Mouse (Mus musculus) forelimb bud, embryonic 11.5 days (tissue): ENCODE data around the gene Pyroxd1.
A peak's percentile ranks its signal among the peaks of the same experiment; 100 is the strongest.
"Not testable (repeated sequence)": the region's sequence is repeated elsewhere in the genome, so short reads cannot be mapped to it uniquely, and the experiment has no call there.

Experiments used
- DNase-seq: peaks from one replicate; pipeline ENCODE4 v3.0.0-alpha.2; 2012; ENCODE audit warnings: low read depth, low spot score

Pyroxd1 gene

DNA sequence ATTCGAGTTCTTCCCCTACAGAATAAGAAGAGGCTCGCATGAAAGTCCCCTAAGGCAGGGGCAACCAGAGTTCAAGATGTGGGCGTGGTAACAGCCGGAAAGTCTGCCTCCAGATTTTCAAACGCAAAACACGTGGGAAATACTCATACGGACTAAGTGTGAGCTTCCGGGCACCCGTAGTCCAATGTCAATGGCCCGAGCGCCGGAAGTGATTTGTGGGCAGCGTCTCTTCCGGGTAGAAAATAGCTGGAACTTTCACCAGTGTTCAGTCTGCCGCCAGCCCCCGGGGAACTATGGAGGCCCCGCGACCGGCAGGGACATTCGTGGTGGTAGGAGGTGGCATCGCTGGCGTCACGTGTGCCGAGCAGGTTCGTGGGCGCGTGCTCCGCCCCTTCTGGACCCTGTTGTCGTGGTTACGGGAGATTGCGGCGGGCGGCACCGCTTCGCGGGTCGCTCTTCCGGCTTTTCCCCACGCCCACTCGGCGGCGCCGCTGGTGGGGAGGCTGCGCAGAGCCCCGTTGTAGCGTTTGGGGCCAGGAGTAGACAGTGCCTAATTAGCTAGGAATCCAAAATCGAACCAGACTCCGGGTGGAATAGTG, at the start of gene Pyroxd1:
Gene Pyroxd1 (plus strand): TSS at position 215 of the 599 bp plus-strand sequence.
- peak; percentile 89 for DNase-seq

DNA sequence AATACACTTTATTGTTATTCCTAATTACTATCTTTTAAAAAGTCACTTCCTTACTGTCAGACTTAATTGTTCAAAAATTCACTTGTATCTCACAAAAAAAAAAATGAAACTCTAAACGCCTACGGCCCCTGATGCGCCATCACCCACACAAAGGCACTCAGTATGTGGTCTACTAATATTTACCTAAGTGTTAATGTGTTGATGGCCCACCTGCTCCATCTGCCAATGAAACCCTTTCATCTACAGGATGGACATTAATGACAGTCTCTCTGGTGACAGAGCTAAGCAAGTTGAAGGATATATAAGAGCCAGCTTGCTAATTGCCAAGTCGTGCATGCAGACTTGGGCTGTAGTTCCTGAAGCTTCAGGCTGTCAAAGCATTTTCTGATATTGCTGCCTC, 47.4 kb upstream of the Pyroxd1 start, which contains the start of gene Iapp:
Gene Iapp (plus strand): TSS at position 326 of the 400 bp plus-strand sequence.
- DNase-seq, result no peak

DNA sequence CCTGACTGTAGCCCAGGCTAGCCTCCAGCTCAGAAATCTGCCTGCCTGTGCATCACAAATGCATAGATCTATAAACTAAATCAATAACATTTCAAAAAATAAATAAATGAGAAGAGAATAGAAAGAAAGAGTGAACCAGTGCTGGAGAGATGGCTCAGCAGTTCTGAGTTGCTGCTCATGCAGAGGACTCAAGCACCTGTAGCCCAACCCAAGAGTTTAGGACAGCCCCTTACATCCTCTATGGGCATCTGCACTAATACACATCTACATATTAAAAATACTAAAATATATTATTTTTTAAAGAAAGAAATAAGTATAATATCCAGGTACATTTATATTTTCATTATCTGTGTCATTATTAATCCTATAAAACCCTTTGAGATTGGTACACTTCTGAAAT, 40.4 kb upstream of the Pyroxd1 start:
- DNase-seq, result no peak

GRCm38 (mm10) chr6:142314285-142314684, 31.2 kb upstream of the Pyroxd1 start:
- DNase-seq, result no peak

GRCm38 (mm10) chr6:142317106-142317505, 28.3 kb upstream of the Pyroxd1 start:
- DNase-seq, result no peak

DNA sequence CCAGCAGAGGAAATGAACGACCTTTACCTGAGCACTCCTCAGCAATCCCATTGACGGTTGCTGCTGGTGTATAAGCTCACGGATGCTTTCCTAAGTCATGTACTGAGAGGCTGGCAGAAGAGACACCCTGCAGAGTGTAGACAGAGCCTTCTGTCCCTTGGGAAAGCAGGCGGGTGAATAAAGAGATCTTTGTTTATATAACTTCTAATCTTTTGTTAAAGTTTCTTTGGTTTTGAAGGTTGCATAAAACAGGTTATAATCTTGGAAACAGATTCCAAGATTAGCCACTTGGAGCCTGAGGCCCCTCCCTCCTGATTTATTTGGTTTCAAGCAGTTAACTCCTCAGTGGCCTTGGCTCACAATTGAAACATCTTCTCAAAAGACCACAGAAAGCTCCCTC, 22.6 kb upstream of the Pyroxd1 start, which contains the start of gene Slco1a5:
Gene Slco1a5 (minus strand): TSS at position 101 of the 400 bp plus-strand sequence.
- no peak for DNase-seq

DNA sequence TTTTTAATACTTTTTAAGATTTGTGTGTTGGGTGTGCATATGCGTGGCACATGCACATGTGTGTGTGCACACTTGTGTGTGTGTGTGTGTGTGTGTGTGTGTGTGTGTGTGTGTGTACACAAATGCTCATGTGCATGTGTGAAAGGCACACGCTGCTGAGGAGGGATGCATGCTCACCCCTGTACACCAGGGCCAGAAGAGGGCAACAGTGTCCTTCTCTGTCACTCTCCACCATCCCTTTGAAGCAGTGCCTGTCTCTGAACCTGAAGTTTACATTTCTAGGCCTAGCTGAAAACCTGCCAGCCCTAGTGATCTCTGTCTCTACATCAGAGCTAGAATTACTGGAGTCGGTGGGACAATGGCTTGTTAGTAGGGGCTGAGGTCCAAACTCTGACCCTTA, 18.9 kb upstream of the Pyroxd1 start:
- no peak for DNase-seq

GRCm38 (mm10) chr6:142329201-142329600, 16.3 kb upstream of the Pyroxd1 start:
- no peak for DNase-seq

GRCm38 (mm10) chr6:142338961-142339360, 6.5 kb upstream of the Pyroxd1 start:
- DNase-seq, result no peak

DNA sequence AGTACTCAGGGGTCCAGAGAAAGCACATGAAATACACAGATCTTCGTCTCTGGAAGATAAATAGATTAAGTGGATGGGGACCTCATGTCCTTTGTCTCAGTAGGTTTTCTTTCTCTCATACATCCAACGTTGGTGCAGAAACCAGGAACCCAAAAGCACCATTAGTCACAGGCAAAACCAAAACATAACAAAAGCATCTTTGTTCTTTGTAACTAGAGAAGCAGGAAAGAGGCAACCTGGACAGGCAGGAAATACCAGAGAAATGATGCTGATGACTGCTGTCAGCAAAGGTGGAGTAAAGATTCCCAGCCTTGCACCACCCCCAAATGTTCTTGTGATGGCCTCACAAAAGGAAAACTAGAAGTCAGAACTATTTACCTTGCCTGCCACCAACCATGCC, 5.9 kb upstream of the Pyroxd1 start:
- DNase-seq, result no peak

DNA sequence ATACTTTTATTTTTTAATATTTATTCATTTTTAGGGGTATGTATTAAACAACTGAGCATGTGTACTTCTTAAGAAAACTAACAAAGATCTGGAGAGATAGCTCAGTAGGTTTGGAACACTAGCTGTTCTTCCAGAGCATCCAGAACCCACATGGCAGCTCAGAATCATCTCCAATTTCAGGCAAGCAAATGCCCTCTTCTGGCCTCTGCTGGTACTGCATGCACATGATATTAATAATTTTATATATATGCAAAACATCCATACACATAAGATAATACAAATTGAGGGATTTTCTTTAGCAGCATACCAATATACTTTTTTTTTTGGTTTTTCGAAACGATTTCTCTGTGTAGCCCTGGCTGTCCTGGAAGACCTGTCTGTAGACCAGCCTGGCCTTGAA, 1.9 kb upstream of the Pyroxd1 start:
- peak; percentile 43 for DNase-seq

- DNase-seq, result no peak
Observed at GRCm38 (mm10) chr6:142346181-142347110, 992 bp downstream of the Pyroxd1 start.

DNA sequence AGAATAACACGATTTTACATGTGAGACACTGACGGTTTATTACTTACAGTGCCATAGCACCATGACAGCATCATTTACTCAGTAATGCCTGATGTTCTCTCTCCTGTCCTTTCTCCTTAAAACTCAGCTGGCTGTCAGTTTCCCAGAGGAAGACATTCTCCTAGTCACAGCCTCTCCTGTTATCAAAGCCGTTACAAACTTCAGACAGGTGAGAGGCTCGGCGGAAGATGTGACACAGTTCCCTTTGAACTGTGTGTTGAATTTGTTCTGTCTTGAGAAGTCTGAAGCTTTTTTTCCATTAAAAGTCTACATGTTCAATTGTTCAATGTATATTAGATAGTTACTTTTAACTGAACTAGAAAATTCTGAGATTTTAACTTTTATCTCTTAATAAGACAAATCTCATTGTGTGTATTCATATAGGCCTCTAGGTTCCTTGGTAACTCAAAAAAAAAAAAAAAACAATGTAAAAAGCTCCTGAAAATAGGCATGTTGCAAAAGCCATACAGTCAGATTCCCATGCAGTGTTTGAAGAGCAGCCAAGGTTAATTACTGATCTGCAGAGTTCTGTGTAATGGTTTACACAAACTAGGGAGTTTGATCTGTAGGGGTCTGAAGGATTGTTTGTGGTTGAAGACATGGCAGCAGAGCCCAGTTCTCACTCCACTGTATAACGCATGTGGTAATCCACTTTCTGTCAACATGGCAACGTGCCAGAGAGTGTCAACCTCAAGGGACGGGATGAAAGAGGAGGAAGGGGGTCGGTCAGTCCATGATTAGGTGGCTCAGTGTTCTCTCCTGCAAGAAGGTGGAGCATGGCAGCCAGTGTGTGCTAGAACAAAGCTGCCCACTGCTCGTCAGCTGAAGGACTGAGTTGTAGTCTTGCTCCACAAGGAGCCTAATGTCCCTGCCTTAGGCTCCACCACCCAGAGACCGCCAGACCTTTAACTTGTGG, 2.3 kb downstream of the Pyroxd1 start:
- DNase-seq, result no peak

DNA sequence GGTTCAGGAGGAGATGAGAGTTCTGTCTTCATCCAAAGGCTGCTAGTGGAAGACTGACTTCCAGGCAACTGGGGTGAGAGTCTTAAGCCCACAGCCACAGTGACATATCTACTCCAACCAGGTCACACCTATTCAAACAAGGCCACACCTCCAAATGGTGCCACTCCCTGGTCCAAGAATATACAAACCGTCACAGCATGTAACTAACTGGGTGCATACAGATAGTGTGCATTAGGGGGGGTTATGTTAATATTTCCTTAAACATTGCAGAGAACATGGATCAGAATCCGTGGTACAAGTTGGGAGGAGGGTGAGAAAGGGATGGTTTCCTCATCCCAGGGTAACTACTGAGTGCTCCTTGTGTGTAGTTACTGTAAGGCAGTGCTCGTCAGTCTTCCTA, 6.6 kb downstream of the Pyroxd1 start:
- not testable (repeated sequence) for DNase-seq

DNA sequence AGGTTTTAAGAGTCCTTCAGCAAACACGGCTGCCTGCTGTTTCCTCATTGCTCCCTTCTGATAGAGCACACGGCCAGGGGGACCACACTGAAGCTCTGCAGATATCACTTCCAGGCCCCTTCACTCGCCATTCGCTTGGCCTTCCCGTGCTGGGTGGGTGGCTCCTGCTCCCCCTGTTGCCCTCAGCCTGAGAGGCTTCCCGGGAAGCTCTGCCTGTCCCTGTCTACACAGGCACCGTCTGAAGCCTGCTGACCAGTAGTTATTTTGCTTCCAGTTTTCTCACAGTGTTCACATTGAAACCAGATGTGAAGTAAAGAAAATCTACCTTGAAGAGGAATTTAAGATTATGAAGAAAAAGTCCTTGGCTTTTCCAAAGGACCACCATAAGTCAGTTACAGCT, 11.7 kb downstream of the Pyroxd1 start:
- no peak for DNase-seq

DNA sequence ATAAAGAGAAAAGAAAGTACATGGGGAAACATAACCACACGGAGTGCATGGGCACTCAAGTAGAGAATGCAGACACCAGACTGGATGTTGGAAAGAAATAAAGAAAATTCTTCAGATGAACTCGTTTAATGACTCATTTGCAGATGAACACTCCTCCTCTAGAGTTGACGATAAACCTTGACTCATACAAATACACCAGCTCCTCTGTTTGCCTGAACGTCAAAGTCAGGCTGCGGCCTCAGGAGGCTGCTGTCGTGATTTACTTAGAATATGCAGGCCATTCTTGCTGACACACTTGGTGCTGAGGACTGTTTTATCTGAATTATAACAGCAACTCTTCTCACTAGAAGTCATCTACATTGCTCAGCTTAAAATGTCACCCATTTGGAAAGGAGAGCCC, 16.6 kb downstream of the Pyroxd1 start:
- no peak for DNase-seq

DNA sequence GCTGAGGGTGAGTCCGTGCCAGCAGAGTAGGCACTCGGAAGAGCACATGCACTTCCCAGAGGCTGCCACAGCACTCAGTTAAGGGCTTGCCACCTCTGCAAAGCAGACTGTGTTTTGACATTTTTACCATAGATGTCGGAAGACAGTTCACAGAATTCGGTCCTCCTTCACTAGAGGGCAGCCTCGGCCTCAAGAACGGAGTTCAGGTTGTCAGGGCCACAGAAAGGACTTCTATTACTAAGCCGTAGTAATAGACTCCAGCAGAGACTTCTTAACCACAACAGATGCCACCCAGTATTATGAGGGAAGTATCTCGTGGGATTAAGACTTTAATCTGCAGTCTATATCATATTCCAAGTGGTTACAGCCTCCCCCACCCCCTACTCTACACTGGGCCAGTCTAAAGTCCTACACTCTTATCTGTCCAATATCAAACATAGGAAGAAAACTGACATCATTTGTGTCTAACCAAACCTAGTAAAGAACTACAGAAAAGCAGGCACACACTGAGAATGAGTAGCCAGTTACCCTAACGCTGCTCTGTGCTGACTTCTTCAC, 17.6 kb downstream of the Pyroxd1 start:
- DNase-seq, result no peak

GRCm38 (mm10) chr6:142365742-142366472, 20.5 kb downstream of the Pyroxd1 start:
- no peak for DNase-seq

GRCm38 (mm10) chr6:142366473-142367018, 21.1 kb downstream of the Pyroxd1 start:
- DNase-seq, result no peak

GRCm38 (mm10) chr6:142367565-142367964, 22.1 kb downstream of the Pyroxd1 start:
- no peak for DNase-seq
